Mouse (Mus musculus): ENCODE results near the gene Prep. TPM values are rescaled to one million over a fixed set of nuclear protein-coding genes. Genes with fewer than 3 reads are reported as not detected.
"Not testable (repeated sequence)": the region's sequence is repeated elsewhere in the genome, so short reads cannot be mapped to it uniquely, and the experiment has no call there.

Gene Prep
- polyA plus RNA-seq, 2 experiments from 2014 or later, result 2.5 to 3.4 TPM

- no peak for ATAC-seq
These were observed 10.3 kb downstream of the Prep start for GRCm38 (mm10) chr10:45077353-45077752.

GRCm38 (mm10) chr10:45079756-45080155 is 12.8 kb downstream of the Prep start:
- ATAC-seq, result no peak

GRCm38 (mm10) chr10:45080490-45080889 is 13.5 kb downstream of the Prep start:
- ATAC-seq, result no peak

DNA sequence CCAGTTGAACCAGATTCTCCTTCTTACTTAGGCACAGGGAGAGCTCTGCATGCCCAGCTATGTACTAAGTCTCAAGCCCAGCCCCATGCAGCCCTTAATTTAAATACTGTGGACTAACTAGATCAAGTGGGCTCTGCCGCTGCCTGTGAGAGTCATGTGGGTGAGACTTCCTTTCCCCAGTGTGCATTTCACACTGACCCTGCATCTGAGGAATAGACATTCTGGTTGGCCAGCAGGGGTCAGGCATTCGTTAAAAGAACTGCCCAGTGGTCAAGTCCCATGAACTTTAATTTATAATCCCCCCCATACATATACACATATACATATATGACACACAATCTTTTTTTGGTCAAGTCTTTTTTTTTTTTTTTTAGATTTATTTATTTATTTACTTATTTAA is 15.7 kb downstream of the Prep start:
- no peak for ATAC-seq

DNA sequence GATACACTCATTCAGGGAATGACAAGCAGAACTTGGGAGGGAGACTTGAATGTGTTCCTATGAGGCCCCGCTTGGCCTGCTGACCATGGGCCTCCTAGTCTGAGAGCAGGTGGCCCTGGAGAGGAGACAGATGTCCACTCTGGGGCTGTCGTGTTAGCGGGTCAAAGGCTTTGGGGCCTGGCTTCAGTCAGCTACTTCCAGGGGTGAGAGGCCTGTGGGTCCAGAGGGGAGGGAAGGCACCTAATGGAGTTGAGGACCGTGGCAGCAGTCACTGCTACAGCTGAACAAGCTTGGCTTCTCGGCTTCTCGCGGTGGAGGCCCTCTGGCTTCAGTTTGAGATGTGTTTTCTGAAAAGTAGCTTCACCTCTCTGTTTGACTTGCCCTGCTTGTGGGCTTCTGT is 17.0 kb downstream of the Prep start:
- ATAC-seq, result not testable (repeated sequence)

- ATAC-seq, result no peak
These were observed 17.5 kb downstream of the Prep start for GRCm38 (mm10) chr10:45084471-45084870.

GRCm38 (mm10) chr10:45085315-45085714 is 18.3 kb downstream of the Prep start:
- peak; percentile 49 for ATAC-seq

DNA sequence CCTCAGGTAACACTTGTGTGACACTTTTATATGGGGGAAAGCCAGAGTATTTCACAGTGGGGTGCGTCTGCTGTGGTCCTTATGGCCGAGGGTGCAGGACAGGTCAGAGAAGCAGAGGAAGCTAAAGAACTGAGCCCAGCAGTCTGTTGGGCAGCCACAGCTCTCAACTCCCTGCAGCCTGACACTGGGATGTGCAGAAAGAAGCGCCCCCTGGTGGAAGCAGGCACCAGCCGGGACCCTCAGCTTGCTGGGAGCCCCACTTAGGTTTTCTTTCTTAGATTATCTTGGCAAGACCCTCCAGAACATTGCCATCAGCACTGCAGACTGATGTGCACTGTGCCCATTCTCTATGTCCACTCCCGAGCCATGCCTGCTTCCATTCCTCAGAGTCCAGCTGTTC is 19.6 kb downstream of the Prep start:
- ATAC-seq, result no peak

DNA sequence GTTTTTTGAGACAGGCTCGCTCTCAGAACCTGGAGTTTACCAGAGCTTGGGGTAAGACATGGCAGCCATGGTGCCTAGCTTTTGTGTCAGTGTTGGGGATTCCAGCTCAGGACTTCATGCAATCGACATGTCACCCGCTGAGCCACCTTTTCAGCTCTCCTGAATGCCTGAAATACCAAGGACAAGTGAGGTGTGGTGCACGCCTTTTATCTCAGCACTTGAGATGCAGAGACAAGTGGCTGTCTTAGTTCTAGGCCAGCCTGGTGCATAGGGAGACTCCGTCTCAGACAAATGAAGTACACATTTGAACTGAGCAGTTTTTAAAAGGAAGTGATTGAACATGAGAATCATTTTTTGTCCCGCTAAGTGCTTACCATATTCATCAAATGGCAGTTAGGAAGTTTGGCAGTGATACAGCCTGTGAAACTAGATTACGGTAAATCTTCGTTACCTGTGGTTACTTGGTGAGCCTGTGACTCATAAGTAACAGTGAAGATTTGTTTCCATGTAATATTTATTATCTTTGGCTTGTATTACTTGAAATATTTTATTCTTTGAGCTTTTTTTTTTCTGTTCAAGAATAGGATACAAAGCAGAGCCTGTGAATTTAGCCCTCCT is 24.6 kb downstream of the Prep start:
- no peak for ATAC-seq

DNA sequence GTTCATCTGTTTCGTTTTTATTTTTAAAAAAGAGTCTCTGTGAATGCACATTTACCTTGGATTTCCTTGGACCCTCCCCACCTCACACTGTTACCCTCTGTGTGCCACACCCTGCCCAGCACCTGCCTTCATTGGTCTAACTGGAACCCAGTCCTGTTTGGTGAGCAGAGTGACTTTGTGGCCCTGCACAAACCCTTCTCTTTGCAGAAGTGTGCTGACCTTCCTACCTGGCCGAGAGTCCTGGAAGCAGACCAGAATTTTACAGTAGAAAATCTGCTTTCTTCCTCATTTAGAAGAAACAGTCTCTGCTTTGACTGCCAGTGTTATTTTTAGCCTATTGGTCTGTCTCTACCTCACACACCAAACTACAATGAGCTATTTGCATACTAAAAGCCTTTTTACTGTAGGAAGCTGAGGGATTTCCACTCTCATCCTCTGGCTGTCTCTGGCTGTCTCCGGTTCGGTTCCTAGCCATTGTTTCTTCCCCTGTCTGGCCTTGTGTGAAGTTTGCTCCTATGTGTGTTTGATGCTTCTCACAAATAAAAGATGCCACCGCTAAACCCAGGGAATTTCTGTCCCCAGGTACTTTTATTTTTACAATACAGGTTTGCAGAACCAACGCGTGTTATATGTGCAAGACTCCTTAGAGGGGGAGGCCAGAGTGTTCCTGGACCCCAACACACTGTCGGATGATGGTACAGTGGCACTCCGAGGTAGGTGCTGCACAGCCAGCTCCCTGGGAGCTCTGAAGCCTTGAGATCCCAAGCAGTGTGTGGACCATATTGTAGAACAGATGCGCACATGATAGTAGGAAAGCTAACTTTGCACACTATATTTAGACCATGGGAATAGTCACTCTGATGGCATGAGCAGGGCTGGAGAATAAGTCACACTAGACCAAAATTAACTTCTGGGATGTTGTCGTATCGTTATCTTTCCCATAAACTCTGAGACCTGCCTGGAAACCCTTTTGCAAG is 25.4 kb downstream of the Prep start:
- ATAC-seq, result no peak

- ATAC-seq, result no peak
These were observed 31.7 kb downstream of the Prep start for GRCm38 (mm10) chr10:45098751-45099150.

- no peak for ATAC-seq
These were observed 33.5 kb downstream of the Prep start for GRCm38 (mm10) chr10:45100473-45100872.

DNA sequence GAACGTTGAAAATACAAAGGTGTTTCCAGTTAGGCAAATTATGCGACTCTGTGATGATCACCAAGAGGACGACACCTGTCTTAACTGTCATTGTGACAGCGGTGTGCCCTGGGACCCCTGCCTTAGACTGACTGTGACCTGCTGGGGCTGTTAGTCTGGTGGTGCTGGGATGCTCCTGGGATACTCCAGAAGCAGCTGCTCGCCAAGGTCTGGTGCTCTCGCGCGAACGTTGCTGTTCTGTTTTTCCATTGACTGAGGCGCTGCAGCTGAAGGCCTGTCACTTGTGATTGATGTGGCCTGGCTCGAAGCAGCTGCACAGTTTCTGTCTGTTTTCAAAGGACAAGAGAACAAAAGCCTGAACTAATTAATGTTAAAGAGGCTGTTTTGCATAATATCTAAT is 36.2 kb downstream of the Prep start:
- no peak for ATAC-seq

- ATAC-seq, result no peak
These were observed 37.1 kb downstream of the Prep start for GRCm38 (mm10) chr10:45104098-45104497.

- ATAC-seq, result peak; percentile 51
These were observed 37.6 kb downstream of the Prep start for GRCm38 (mm10) chr10:45104535-45105079.

DNA sequence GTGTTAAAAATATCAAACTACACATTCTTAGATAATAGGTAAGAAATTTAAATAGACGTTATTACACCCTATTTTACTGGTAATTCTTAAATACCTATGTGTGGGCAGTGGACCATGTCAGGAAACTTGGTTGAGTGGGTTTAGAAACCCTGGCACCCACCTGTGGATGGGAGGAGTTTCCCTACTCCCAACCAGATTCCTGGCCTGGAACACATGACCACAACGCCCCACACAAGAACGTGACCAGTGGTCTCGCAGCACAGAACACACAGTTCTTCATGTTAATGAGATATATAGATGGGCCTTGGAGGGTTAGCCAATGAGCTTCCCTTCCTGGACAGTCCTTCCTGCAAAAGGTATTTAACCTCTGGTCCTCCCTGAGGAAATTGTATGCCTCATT is 39.5 kb downstream of the Prep start:
- no peak for ATAC-seq

- ATAC-seq, result no peak
These were observed 40.3 kb downstream of the Prep start for GRCm38 (mm10) chr10:45107313-45107712.

GRCm38 (mm10) chr10:45109041-45109440 is 42.0 kb downstream of the Prep start:
- no peak for ATAC-seq

DNA sequence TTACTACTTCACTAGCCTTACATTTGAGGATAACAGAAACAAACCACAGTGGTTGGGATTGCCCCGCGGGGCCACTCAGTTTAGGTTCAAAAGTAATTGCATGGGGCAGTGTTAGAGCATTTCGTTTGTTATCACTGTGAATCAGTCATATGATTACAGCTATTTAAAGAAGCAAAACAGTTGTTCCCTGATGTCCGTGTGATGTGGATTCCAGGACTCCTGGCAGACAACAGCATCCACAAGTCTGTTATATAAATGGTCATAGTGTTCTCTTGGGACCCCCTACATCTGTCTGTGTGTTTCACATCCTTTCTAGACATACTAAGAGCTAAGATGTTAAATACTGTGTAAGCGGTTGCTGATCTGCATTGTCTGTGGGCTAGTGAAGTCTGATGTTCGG is 43.0 kb downstream of the Prep start:
- ATAC-seq, result no peak

DNA sequence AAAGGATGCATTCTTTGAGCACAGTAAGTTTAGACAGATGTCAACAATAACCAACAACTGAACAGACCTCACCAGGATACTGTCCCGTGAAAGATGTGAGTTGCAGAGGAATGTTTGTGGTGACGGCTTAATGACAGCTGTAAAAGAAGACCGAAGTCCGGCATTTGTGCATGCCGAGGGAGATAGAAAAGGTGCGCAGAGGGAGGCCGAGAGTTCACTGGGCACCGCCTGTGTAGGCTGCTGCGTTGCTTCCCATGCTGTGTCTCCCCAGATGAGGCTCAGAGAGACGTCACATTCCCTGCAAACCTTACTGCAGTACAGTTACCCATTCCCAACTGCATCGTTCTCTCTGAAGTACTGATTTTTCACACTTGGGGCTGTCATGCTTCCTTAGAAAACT is 45.9 kb downstream of the Prep start:
- no peak for ATAC-seq

GRCm38 (mm10) chr10:45114462-45114861 is 47.5 kb downstream of the Prep start:
- ATAC-seq, result no peak

DNA sequence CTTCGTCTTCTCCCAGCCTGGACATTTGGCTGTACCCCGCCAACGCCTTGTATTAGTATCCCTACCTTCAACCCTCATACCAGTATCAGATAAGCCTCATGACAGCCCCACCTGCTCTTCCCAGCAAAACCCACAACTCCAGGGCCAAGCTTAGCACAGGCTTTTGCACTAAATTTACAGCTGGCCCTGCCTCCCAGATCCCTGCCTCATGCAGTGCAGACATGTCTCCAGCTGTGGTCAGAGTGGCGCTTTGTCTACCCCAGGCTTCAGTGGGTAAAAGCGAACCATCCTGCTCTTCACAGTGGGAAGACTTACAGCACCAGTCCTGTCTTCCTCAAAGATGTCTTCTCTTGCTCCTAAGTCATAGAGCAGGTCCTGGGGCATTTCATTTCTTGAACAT is 49.8 kb downstream of the Prep start:
- ATAC-seq, result no peak

GRCm38 (mm10) chr10:45118389-45118788 is 51.4 kb downstream of the Prep start:
- ATAC-seq, result no peak

GRCm38 (mm10) chr10:45121637-45122036 is 54.6 kb downstream of the Prep start:
- ATAC-seq, result no peak
